Mouse (Mus musculus): ENCODE data around the gene Cmc2.

DNA sequence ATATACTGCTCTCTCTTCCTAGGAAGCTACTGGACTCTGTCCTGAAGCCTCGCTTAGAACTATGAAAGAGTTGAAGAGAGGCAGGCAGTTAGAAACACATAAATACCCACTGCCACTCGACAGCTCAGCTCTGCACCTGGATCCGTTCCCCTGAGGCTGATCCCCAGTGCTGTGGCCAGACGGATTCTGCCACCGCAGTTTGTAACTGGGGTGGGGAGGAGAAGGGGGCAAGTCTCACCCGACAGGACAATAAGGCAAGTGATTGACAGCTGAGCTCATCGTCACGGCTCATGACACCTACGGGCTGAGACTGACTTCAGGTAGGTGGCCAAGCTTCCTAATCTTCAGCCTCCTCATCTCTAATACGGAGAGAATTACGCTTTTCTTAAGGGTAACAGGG, 47.7 kb downstream of the Cmc2 start:
- TF ChIP-seq CTCF (IDR thresholded peaks at IDR 0.05; ENCODE audit: low read depth, low read length) (no peak), POLR2AphosphoS5 (IDR thresholded peaks at IDR 0.05; ENCODE audit: insufficient replicate concordance, low read depth, low read length) (no peak), GATA1 (IDR thresholded peaks at IDR 0.05; ENCODE audit: borderline replicate concordance, low read length) (no peak)
